Mouse (Mus musculus) cerebellum, adult 8-10 months (tissue): ENCODE measurements at regions not wholly inside any gene's neighbourhood (a gene's known extent, or its start where the extent isn't known, plus 50 kb on each side); places are given as distances from the start of the nearest gene placed in this dataset.
A peak's percentile ranks its signal among the peaks of the same experiment; 100 is the strongest.

ENCODE experiments used
- DNase-seq: peaks from one replicate; pipeline ENCODE4 v3.0.0; 2022

- no peak for DNase-seq
These were observed 58.7 kb downstream of the Mycn start for GRCm38 (mm10) chr12:12882931-12883553.

GRCm38 (mm10) chr12:12878031-12878430 is 63.7 kb downstream of the Mycn start:
- no peak for DNase-seq

- DNase-seq, result peak; percentile 58
These were observed 64.2 kb downstream of the Mycn start for GRCm38 (mm10) chr12:12877539-12877938.

GRCm38 (mm10) chr12:12875976-12876745 is 65.6 kb downstream of the Mycn start:
- no peak for DNase-seq

GRCm38 (mm10) chr12:12873551-12873950 is 68.2 kb downstream of the Mycn start:
- DNase-seq, result no peak

- DNase-seq, result no peak
These were observed 68.7 kb downstream of the Mycn start for GRCm38 (mm10) chr12:12872974-12873373.

GRCm38 (mm10) chr12:12871272-12871671 is 70.4 kb downstream of the Mycn start:
- no peak for DNase-seq

GRCm38 (mm10) chr12:12866590-12866989 is 75.1 kb downstream of the Mycn start:
- DNase-seq, result no peak

GRCm38 (mm10) chr12:12850681-12851080 is 91.0 kb downstream of the Mycn start:
- no peak for DNase-seq

- DNase-seq, result no peak
These were observed 95.0 kb downstream of the Mycn start for GRCm38 (mm10) chr12:12846716-12847115.

- DNase-seq, result no peak
These were observed 99.3 kb downstream of the Mycn start for GRCm38 (mm10) chr12:12842247-12842957.

GRCm38 (mm10) chr12:12841385-12842238 is 100.1 kb downstream of the Mycn start:
- DNase-seq, result no peak

GRCm38 (mm10) chr12:12840661-12841384 is 100.9 kb downstream of the Mycn start:
- no peak for DNase-seq

GRCm38 (mm10) chr12:12837775-12838174 is 103.9 kb downstream of the Mycn start:
- DNase-seq, result no peak

GRCm38 (mm10) chr12:12827821-12828641 is 113.7 kb downstream of the Mycn start:
- DNase-seq, result no peak

GRCm38 (mm10) chr12:12827379-12827778 is 114.3 kb downstream of the Mycn start:
- no peak for DNase-seq

- no peak for DNase-seq
These were observed 115.3 kb downstream of the Mycn start for GRCm38 (mm10) chr12:12826431-12826830.

GRCm38 (mm10) chr12:12825842-12826241 is 115.9 kb downstream of the Mycn start:
- peak; percentile 13 for DNase-seq

GRCm38 (mm10) chr12:12821473-12821872 is 120.2 kb downstream of the Mycn start:
- no peak for DNase-seq

- no peak for DNase-seq
These were observed 120.9 kb downstream of the Mycn start for GRCm38 (mm10) chr12:12820668-12821351.

GRCm38 (mm10) chr12:12819746-12820145 is 122.0 kb downstream of the Mycn start:
- no peak for DNase-seq
